Mouse (Mus musculus) erythroblast, embryonic 14.5 days (primary cell): ENCODE measurements around the gene Cgnl1.

ENCODE experiments used
- GATA1 ChIP-seq: IDR thresholded peaks from 2 replicates; pipeline ENCODE4 v1.6.1; 2012; ENCODE audit warnings: low read length, inconsistent platforms, mixed read lengths
- TAL1 ChIP-seq: IDR thresholded peaks from 3 replicates; pipeline ENCODE4 v1.6.1; 2012; ENCODE audit warnings: low read length, inconsistent platforms, mixed read lengths

GRCm38 (mm10) chr9:71634916-71635315, 136.5 kb downstream of the Cgnl1 start:
- TF ChIP-seq GATA1 (no peak), TAL1 (no peak)
